Mouse (Mus musculus) cortical plate, adult 2 months (tissue): ENCODE results near the gene Zscan22.

Experiments used
- CTCF ChIP-seq: fragments of 200-500 bp; IDR thresholded peaks from 2 replicates; pipeline ENCODE4 v1.5.1; 2011; ENCODE audit warnings: mild to moderate bottlenecking, control low read depth, low read length; ENCODE audit not compliant: insufficient read depth; ENCODE audit errors: extremely low read depth
- POLR2A ChIP-seq: fragments of 200-500 bp; IDR thresholded peaks from 2 replicates; pipeline ENCODE4 v1.6.1; 2011; ENCODE audit warnings: mild to moderate bottlenecking, low read length, control low read depth; ENCODE audit not compliant: insufficient read depth; ENCODE audit errors: extremely low read depth

DNA sequence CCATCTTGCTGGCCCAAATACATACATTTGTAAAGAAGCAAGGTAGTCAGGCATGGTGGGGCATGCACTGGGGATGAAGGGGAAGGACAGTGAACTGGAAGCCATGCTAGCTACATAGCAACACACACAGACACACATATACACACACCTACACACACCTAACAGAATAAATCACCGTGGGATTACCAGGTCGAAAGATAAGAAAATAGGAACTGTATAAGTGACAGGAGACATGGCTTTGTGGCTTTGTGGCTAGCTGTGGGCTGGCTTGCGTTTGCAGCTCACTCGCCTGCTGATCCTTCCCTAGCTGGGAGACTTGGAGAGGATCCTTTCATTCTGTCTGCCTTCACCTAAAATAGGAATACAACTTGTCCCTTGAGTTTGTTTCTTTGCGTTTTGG is 3.9 kb downstream of the Zscan22 start:
- TF ChIP-seq CTCF (no peak), POLR2A (no peak)
